Mouse (Mus musculus): ENCODE data around the gene Zfp446. TPM values are rescaled to one million over a fixed set of nuclear protein-coding genes. Genes with fewer than 3 reads are reported as not detected.

The Zfp446 gene
- polyA plus RNA-seq, 1 experiment from 2014 or later, result 10.4 TPM

DNA sequence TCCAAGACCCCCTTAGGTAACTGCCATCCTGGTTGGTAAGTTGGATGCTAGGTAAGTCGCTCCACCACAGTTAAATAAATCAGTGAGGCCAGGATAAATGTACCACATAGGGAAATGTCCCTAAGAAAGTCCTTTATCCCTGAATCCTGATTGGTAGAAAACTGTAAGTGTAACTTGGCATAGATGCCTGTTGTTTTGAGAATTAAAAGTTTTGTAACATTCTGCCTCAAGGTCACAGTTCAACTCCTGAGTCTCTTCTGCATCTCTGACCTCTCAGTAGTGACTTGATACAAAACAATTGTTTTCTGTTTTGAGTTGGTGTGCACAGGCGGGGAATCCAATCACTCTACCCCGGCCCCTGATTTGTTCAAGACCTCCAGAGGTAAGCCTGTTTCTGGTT lies 21.2 kb downstream of the Zfp446 start, which contains the start of gene Trim28:
TSS of gene Trim28 (plus strand) at position 264 of the 400 bp plus-strand sequence.
- Histone ChIP-seq H3K4me3 (ENCODE audit: low read length) (no peak within 1 kb of the TSS), H3K4me1 (replicated peaks; ENCODE audit: control insufficient read depth, insufficient read depth, low read length) (no peaks in the 10 kb centered on the region), H3K9ac (ENCODE audit: low read length) (no peak within 1 kb of the TSS), H3K36me3 (ENCODE audit: control insufficient read depth, insufficient read depth, low read length) (no peaks in the 10 kb centered on the region), H3K4me2 (ENCODE audit: low read depth, low read length) (no peak within 1 kb of the TSS), H3K9me3 (ENCODE audit: control insufficient read depth, low read length) (no peaks in the 10 kb centered on the region), H3K27ac (ENCODE audit: low read length) (no peak within 1 kb of the TSS), H3K27me3 (ENCODE audit: control insufficient read depth, insufficient read depth, low read depth, low read length) (no peaks in the 10 kb centered on the region)
- ATAC-seq (ENCODE audit: low read depth), result no peak
- 88% methylated on average over 3 of the region's 3 CpGs for WGBS

DNA sequence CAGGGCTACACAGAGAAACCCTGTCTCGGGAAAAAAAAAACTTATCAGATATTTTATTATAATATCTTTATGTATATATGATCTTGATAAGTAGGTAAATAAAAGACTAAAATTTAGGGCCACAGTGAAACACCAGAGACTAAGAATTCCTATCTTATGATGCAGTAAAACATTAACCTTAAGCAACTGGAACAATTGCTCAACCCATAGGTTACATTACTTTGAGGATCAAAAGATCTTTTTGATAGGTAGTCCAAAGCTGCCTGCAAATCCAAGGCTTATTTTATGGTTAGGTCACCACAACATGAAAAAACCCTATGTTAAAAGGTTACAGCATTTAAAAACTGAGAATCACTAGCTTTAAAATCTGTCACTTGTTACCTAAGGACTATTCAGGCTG lies 23.9 kb downstream of the Zfp446 start:
- no peak for ATAC-seq (ENCODE audit: low read depth)
- WGBS, result 60% methylated on average over 1 of the region's 1 CpGs
- no peak overlapping the region for H3K4me3 ChIP-seq (ENCODE audit: low read length)

DNA sequence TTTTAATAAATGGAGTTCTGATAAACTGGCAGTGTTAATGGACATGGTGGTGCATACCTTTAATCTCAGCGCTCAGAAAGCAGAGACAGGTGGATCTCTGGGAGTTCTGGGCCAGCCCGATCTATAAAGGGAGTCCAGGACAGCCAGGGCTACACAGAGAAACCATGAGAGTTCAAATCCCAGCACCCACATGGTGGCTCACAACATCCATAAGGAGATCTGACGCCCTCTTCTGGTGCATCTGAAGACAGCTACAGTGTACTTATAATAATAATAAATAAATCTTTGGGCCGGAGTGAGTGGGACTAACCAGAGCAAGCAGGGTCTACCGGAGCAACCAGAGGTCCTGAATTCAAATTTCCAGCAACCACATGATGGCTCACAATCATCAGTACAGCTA lies 25.7 kb downstream of the Zfp446 start:
- Histone ChIP-seq H3K9me3 (ENCODE audit: control insufficient read depth, low read length) (no peaks in the 10 kb centered on the region), H3K27me3 (ENCODE audit: control insufficient read depth, insufficient read depth, low read depth, low read length) (no peaks in the 10 kb centered on the region; the same call in 1 of the 2 replicates), H3K4me1 (replicated peaks; ENCODE audit: control insufficient read depth, insufficient read depth, low read length) (no peaks in the 10 kb centered on the region; the same call in 1 of the 2 replicates), H3K27ac (ENCODE audit: low read length) (no peak overlapping the region), H3K9ac (ENCODE audit: low read length) (no peak overlapping the region), H3K36me3 (ENCODE audit: control insufficient read depth, insufficient read depth, low read length) (peaks cover 15% of the 10 kb centered on the region), H3K4me2 (ENCODE audit: low read depth, low read length) (no peak overlapping the region), H3K4me3 (ENCODE audit: low read length) (no peak overlapping the region)
- 66% methylated on average over 5 of the region's 5 CpGs for WGBS
- ATAC-seq (ENCODE audit: low read depth), result no peak

More for the DNA sequence above, 23.9 kb downstream of the Zfp446 start:
- Histone ChIP-seq H3K36me3 (ENCODE audit: control insufficient read depth, insufficient read depth, low read length) (peaks cover 9% of the 10 kb centered on the region), H3K4me1 (replicated peaks; ENCODE audit: control insufficient read depth, insufficient read depth, low read length) (no peaks in the 10 kb centered on the region), H3K27ac (ENCODE audit: low read length) (no peak overlapping the region), H3K9ac (ENCODE audit: low read length) (no peak overlapping the region), H3K27me3 (ENCODE audit: control insufficient read depth, insufficient read depth, low read depth, low read length) (no peaks in the 10 kb centered on the region), H3K9me3 (ENCODE audit: control insufficient read depth, low read length) (no peaks in the 10 kb centered on the region), H3K4me2 (ENCODE audit: low read depth, low read length) (no peak overlapping the region)

DNA sequence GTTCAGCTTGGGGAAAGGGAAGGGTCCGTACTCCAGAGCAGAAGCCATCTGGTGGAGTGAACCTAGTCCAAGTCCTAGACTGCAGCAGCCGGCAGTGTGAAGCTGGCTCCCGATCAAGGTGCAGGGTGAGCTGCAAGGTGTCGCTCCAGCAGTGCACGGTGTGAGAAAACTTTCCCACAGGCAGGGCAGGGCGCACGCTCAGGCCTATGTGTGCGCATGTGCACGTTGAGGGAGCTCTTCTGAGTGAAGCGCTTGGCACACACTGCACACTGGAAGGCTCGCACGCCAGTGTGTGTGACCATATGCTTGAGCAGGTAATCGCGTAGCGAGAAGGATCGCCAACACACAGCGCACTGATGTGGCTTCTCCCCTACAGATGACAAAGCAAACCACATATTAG lies 28.4 kb downstream of the Zfp446 start:
- no peak overlapping the region for H3K9ac ChIP-seq (ENCODE audit: low read length)
- H3K4me1 ChIP-seq (replicated peaks; ENCODE audit: control insufficient read depth, insufficient read depth, low read length), result peaks cover 6% of the 10 kb centered on the region; the same call in 1 of the 2 replicates
- H3K27ac ChIP-seq (ENCODE audit: low read length), result no peak overlapping the region
- no peak for ATAC-seq (ENCODE audit: low read depth)
- H3K4me3 ChIP-seq (ENCODE audit: low read length), result no peak overlapping the region
- no peak overlapping the region for H3K4me2 ChIP-seq (ENCODE audit: low read depth, low read length)
- no peaks in the 10 kb centered on the region for H3K9me3 ChIP-seq (ENCODE audit: control insufficient read depth, low read length)
- WGBS, result 88% methylated on average over 17 of the region's 17 CpGs
- no peaks in the 10 kb centered on the region; the same call in 1 of the 2 replicates for H3K27me3 ChIP-seq (ENCODE audit: control insufficient read depth, insufficient read depth, low read depth, low read length)
- peaks cover 15% of the 10 kb centered on the region for H3K36me3 ChIP-seq (ENCODE audit: control insufficient read depth, insufficient read depth, low read length)

DNA sequence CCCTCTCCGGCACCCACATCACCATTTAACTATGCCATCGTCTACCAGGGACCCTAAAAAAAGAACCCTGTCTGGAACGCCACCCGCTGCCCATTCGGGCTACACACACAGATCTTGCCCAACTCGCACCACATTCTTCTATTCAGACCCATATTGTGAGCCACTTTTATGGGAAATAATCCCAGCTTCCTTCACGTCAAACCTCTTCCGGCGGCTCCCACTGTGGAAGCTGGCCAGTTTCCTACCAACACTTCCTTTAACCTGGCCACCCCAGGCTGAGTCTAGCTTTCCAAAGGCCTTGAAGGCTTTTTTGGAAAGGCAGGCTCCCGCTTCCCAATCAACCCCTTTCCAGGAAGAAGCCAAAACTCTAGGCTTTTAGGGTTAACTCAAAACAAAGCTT lies 28.9 kb downstream of the Zfp446 start:
- H3K27ac ChIP-seq (ENCODE audit: low read length), result no peak overlapping the region
- H3K9me3 ChIP-seq (ENCODE audit: control insufficient read depth, low read length), result no peaks in the 10 kb centered on the region
- no peak overlapping the region for H3K4me3 ChIP-seq (ENCODE audit: low read length)
- 85% methylated on average over 10 of the region's 10 CpGs for WGBS
- H3K9ac ChIP-seq (ENCODE audit: low read length), result no peak overlapping the region
- peaks cover 6% of the 10 kb centered on the region; the same call in 1 of the 2 replicates for H3K4me1 ChIP-seq (replicated peaks; ENCODE audit: control insufficient read depth, insufficient read depth, low read length)
- no peak for ATAC-seq (ENCODE audit: low read depth)
- no peaks in the 10 kb centered on the region; the same call in 1 of the 2 replicates for H3K27me3 ChIP-seq (ENCODE audit: control insufficient read depth, insufficient read depth, low read depth, low read length)
- no peak overlapping the region for H3K4me2 ChIP-seq (ENCODE audit: low read depth, low read length)
- H3K36me3 ChIP-seq (ENCODE audit: control insufficient read depth, insufficient read depth, low read length), result peaks cover 15% of the 10 kb centered on the region

DNA sequence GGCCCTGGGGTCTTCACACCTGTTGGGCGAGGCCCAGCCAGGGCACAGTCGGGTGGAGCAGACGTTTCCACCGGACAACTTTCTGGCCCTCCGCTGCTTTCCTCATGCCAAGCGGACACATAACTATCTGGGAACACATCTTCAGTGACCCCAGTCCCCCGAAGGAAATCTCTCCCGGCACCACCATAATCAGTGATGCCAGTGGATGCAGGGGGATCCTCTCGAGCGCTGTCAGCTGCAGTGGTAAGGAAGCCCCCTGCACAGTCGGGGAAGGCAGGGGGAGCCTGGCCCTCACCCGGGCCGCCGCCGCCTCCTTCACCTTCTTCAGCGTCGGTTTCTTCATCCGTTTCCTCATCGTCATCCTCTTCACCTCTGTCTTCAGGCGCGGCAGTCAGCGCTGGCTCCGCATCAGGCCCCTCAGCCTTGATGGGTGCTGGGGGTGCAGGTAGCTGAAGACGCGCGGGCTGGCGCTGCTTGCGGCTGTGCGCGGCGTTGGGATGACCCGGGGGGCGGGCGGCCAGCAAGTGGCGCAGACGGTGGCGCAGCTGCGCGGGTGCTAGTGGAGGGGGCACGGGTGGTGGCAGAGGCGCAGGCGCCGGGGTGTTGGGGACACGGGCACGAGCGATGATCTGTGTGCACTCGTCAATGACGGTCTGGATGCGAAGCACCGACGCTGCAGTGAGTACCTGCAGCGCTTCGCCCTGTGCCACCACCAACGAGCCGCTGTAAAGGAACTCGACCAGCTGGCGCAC lies 29.9 kb downstream of the Zfp446 start:
- WGBS, result 51% methylated on average over 55 of the region's 57 CpGs
- no peak overlapping the region for H3K4me3 ChIP-seq (ENCODE audit: low read length)
- H3K27me3 ChIP-seq (ENCODE audit: control insufficient read depth, insufficient read depth, low read depth, low read length), result no peaks in the 10 kb centered on the region; the same call in 1 of the 2 replicates
- ATAC-seq (ENCODE audit: low read depth), result no peak
- H3K27ac ChIP-seq (ENCODE audit: low read length), result no peak overlapping the region
- peaks cover 6% of the 10 kb centered on the region; the same call in 1 of the 2 replicates for H3K4me1 ChIP-seq (replicated peaks; ENCODE audit: control insufficient read depth, insufficient read depth, low read length)
- no peaks in the 10 kb centered on the region for H3K9me3 ChIP-seq (ENCODE audit: control insufficient read depth, low read length)
- H3K4me2 ChIP-seq (ENCODE audit: low read depth, low read length), result no peak overlapping the region
- peaks cover 15% of the 10 kb centered on the region for H3K36me3 ChIP-seq (ENCODE audit: control insufficient read depth, insufficient read depth, low read length)
- 0 out of 2 replicates have a peak overlapping the region, but pooled peaks have one; percentile 14 for H3K9ac ChIP-seq (ENCODE audit: low read length)

DNA sequence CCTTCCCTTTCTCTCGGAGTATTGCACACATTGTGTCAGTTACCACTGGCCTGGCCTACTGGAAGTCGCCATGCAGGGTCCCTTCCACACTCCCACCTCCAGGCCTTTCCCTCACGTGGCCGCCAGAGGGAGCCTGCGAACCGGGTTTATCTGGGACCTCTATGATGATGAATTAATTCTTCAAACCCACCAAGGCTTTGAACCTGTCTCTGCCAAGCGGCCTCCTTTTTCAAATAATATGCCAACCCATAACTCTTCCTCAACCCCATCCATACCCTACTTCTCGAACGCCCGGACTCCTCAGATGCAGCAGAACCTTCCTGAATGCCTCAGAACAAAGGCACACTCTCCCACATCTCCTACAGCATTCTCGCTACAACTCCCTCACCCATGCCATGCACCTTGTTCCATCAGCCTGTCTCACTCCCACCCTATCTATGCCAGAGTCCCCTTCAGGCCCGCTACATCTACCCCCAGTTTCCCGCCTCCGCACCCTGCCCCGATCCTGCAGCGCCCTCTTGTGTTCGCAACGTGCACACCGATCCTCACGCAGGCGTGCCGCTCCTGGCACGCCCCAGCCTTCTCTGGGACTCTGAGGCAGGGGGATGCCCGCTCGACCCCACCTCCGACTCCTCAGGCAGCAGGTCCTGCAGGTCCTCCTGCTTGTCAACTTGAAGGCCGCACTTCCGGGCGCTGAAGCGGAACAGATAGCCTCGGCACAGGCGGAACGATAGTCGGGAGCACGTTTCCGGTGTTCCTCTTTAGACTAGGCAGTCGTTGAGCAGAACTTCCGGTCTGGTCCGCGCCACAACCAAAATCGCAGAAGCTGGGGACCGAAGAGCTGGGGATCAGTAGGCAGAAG lies 31.7 kb downstream of the Zfp446 start:
- peak overlapping the region; percentile 79 for H3K4me2 ChIP-seq (ENCODE audit: low read depth, low read length)
- ATAC-seq (ENCODE audit: low read depth), result peak; percentile 92
- H3K4me3 ChIP-seq (ENCODE audit: low read length), result peak overlapping the region; percentile 55
- under 1% methylated on average over 42 of the region's 42 CpGs for WGBS
- no peaks in the 10 kb centered on the region; the same call in 1 of the 2 replicates for H3K27me3 ChIP-seq (ENCODE audit: control insufficient read depth, insufficient read depth, low read depth, low read length)
- peaks cover 15% of the 10 kb centered on the region for H3K36me3 ChIP-seq (ENCODE audit: control insufficient read depth, insufficient read depth, low read length)
- peaks cover 6% of the 10 kb centered on the region; the same call in 1 of the 2 replicates for H3K4me1 ChIP-seq (replicated peaks; ENCODE audit: control insufficient read depth, insufficient read depth, low read length)
- no peaks in the 10 kb centered on the region for H3K9me3 ChIP-seq (ENCODE audit: control insufficient read depth, low read length)
- H3K9ac ChIP-seq (ENCODE audit: low read length), result peak overlapping the region; percentile 74
- H3K27ac ChIP-seq (ENCODE audit: low read length), result peak overlapping the region; percentile 89

DNA sequence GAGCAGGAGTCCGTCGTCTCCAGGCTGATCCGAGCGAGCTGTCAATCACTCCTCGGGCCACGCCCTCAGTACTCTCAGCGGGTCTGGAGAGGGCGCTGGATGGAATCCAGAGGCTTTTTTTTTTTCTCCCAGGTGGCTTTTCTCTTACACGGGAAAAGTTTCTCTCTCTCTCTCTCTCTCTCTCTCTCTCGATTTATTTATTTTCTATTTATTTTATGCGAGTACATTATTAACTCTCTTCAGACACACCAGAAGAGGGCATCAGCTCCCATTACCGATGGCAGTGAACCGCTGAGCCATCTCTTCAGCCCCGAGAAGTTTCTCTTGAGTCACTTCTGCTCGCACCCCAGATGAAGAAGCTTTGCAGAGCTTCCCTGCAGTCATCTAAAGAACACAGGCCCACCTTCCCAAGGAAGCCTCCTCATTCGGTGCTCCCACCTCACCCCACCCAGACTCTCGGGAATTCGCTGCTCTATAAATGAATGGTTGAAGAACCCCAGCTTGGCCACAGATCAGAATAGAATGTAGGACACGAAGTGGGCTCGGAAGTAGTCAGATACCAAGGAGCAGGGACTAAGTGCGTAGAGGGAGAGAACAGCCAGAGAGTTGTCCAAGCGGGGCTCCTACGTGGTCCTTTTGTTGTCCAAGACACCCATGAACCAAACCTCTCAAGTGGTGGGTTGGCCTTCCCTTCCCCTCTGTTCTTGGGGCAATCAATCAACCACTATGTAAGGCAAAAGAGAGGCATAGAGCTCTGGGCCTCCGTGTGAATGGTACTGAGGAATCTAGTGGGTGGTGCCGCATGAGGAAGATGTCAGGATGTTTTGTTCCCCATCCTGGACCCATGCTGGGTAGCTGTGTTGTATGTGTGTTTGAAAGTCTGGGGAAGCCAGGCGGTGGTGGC lies 32.6 kb downstream of the Zfp446 start, which contains the start of gene Zbtb45:
TSS of gene Zbtb45 (minus strand) at position 30 of the 904 bp plus-strand sequence.
- peak within 1 kb of the TSS; percentile 79 for H3K4me2 ChIP-seq (ENCODE audit: low read depth, low read length)
- peak within 1 kb of the TSS; percentile 89 for H3K27ac ChIP-seq (ENCODE audit: low read length)
- no peaks in the 10 kb centered on the region; the same call in 1 of the 2 replicates for H3K27me3 ChIP-seq (ENCODE audit: control insufficient read depth, insufficient read depth, low read depth, low read length)
- H3K9ac ChIP-seq (ENCODE audit: low read length), result peak within 1 kb of the TSS; percentile 74
- no peaks in the 10 kb centered on the region for H3K9me3 ChIP-seq (ENCODE audit: control insufficient read depth, low read length)
- H3K4me3 ChIP-seq (ENCODE audit: low read length), result peak within 1 kb of the TSS; percentile 55
- peaks cover 10% of the 10 kb centered on the region for H3K36me3 ChIP-seq (ENCODE audit: control insufficient read depth, insufficient read depth, low read length)
- peaks cover 6% of the 10 kb centered on the region; the same call in 1 of the 2 replicates for H3K4me1 ChIP-seq (replicated peaks; ENCODE audit: control insufficient read depth, insufficient read depth, low read length)
- no peak for ATAC-seq (ENCODE audit: low read depth)
- WGBS, result 9% methylated on average over 26 of the region's 26 CpGs
